Mouse (Mus musculus): ENCODE measurements at regions not wholly inside any gene's neighbourhood (a gene's known extent, or its start where the extent isn't known, plus 50 kb on each side); places are given as distances from the start of the nearest gene placed in this dataset.

GRCm38 (mm10) chr3:140952111-140952800, 259.9 kb downstream of the Pdha2 start:
- Histone ChIP-seq H3K9ac (no peak overlapping the region), H3K4me3 (no peak overlapping the region), H3K36me3 (no peaks in the 10 kb centered on the region), H3K27ac (replicated peaks) (no peak overlapping the region), H3K4me2 (no peak overlapping the region), H3K4me1 (replicated peaks) (no peaks in the 10 kb centered on the region), H3K9me3 (no peaks in the 10 kb centered on the region), H3K27me3 (no peaks in the 10 kb centered on the region)
- no peak for ATAC-seq (ENCODE audit: low read depth)
- WGBS, result 90% methylated on average over 3 of the region's 3 CpGs

- H3K4me2 ChIP-seq, result no peak overlapping the region
- H3K4me1 ChIP-seq (replicated peaks), result no peaks in the 10 kb centered on the region
- WGBS, result 81% methylated on average over 2 of the region's 2 CpGs
- no peaks in the 10 kb centered on the region for H3K36me3 ChIP-seq
- H3K27ac ChIP-seq (replicated peaks), result no peak overlapping the region
- H3K4me3 ChIP-seq, result no peak overlapping the region
- H3K9ac ChIP-seq, result no peak overlapping the region
- no peaks in the 10 kb centered on the region for H3K27me3 ChIP-seq
- H3K9me3 ChIP-seq, result no peaks in the 10 kb centered on the region
- ATAC-seq (ENCODE audit: low read depth), result no peak
Measured at GRCm38 (mm10) chr3:140951024-140951423, 261.1 kb downstream of the Pdha2 start.

- Histone ChIP-seq H3K9me3 (no peaks in the 10 kb centered on the region), H3K36me3 (no peaks in the 10 kb centered on the region), H3K4me2 (no peak overlapping the region), H3K27me3 (no peaks in the 10 kb centered on the region), H3K4me3 (no peak overlapping the region), H3K9ac (no peak overlapping the region), H3K4me1 (replicated peaks) (no peaks in the 10 kb centered on the region), H3K27ac (replicated peaks) (no peak overlapping the region)
- no peak for ATAC-seq (ENCODE audit: low read depth)
- WGBS, result 70% methylated on average over 4 of the region's 4 CpGs
Measured at GRCm38 (mm10) chr3:140949880-140950662, 262.1 kb downstream of the Pdha2 start.

- no peaks in the 10 kb centered on the region for H3K27me3 ChIP-seq
- H3K4me3 ChIP-seq, result no peak overlapping the region
- H3K27ac ChIP-seq (replicated peaks), result no peak overlapping the region
- H3K4me1 ChIP-seq (replicated peaks), result no peaks in the 10 kb centered on the region
- H3K36me3 ChIP-seq, result no peaks in the 10 kb centered on the region
- H3K9ac ChIP-seq, result no peak overlapping the region
- H3K9me3 ChIP-seq, result no peaks in the 10 kb centered on the region
- ATAC-seq (ENCODE audit: low read depth), result no peak
- WGBS, result 89% methylated on average over 1 of the region's 1 CpGs
- H3K4me2 ChIP-seq, result no peak overlapping the region
Measured at GRCm38 (mm10) chr3:140942450-140942849, 269.7 kb downstream of the Pdha2 start.

- WGBS, result 74% methylated on average over 7 of the region's 7 CpGs
- no peak for ATAC-seq (ENCODE audit: low read depth)
Measured at GRCm38 (mm10) chr3:140941898-140942297, 270.3 kb downstream of the Pdha2 start.

GRCm38 (mm10) chr3:140941316-140941715, 270.8 kb downstream of the Pdha2 start:
- H3K4me2 ChIP-seq, result no peak overlapping the region
- H3K36me3 ChIP-seq, result no peaks in the 10 kb centered on the region
- no peak overlapping the region for H3K27ac ChIP-seq (replicated peaks)
- ATAC-seq (ENCODE audit: low read depth), result no peak
- WGBS, result 88% methylated on average over 6 of the region's 6 CpGs
- no peak overlapping the region for H3K4me3 ChIP-seq
- no peaks in the 10 kb centered on the region for H3K27me3 ChIP-seq
- no peaks in the 10 kb centered on the region for H3K4me1 ChIP-seq (replicated peaks)
- no peaks in the 10 kb centered on the region for H3K9me3 ChIP-seq
- no peak overlapping the region for H3K9ac ChIP-seq

More at GRCm38 (mm10) chr3:140941898-140942297, 270.3 kb downstream of the Pdha2 start:
- Histone ChIP-seq H3K4me1 (replicated peaks) (no peaks in the 10 kb centered on the region), H3K27ac (replicated peaks) (no peak overlapping the region), H3K4me3 (no peak overlapping the region), H3K27me3 (no peaks in the 10 kb centered on the region), H3K9ac (no peak overlapping the region), H3K36me3 (no peaks in the 10 kb centered on the region), H3K4me2 (no peak overlapping the region), H3K9me3 (no peaks in the 10 kb centered on the region)

GRCm38 (mm10) chr3:140933156-140933555, 279.0 kb downstream of the Pdha2 start:
- Histone ChIP-seq H3K36me3 (no peaks in the 10 kb centered on the region), H3K4me2 (no peak overlapping the region), H3K9ac (no peak overlapping the region), H3K4me1 (replicated peaks) (no peaks in the 10 kb centered on the region), H3K27me3 (no peaks in the 10 kb centered on the region), H3K9me3 (no peaks in the 10 kb centered on the region), H3K27ac (replicated peaks) (no peak overlapping the region), H3K4me3 (no peak overlapping the region)
- WGBS, result 36% methylated on average over 1 of the region's 1 CpGs
- no peak for ATAC-seq (ENCODE audit: low read depth)

- H3K4me1 ChIP-seq (replicated peaks), result no peaks in the 10 kb centered on the region
- H3K9ac ChIP-seq, result no peak overlapping the region
- no peaks in the 10 kb centered on the region for H3K27me3 ChIP-seq
- H3K27ac ChIP-seq (replicated peaks), result no peak overlapping the region
- no peaks in the 10 kb centered on the region for H3K36me3 ChIP-seq
- 81% methylated on average over 5 of the region's 5 CpGs for whole genome bisulfite sequencing
- H3K4me3 ChIP-seq, result no peak overlapping the region
- no peak for ATAC-seq (ENCODE audit: low read depth)
- H3K4me2 ChIP-seq, result no peak overlapping the region
- H3K9me3 ChIP-seq, result no peaks in the 10 kb centered on the region
Measured at GRCm38 (mm10) chr3:140926689-140927088, 285.5 kb downstream of the Pdha2 start.

GRCm38 (mm10) chr3:140876201-140876895, 335.8 kb downstream of the Pdha2 start:
- Histone ChIP-seq H3K4me3 (no peak overlapping the region), H3K9ac (no peak overlapping the region), H3K4me1 (replicated peaks) (no peaks in the 10 kb centered on the region), H3K4me2 (no peak overlapping the region), H3K36me3 (no peaks in the 10 kb centered on the region), H3K9me3 (no peaks in the 10 kb centered on the region), H3K27me3 (no peaks in the 10 kb centered on the region), H3K27ac (replicated peaks) (no peak overlapping the region)
- 92% methylated on average over 4 of the region's 4 CpGs for WGBS
- ATAC-seq (ENCODE audit: low read depth), result no peak

- ATAC-seq (ENCODE audit: low read depth), result no peak
- WGBS, result 82% methylated on average over 4 of the region's 4 CpGs
- no peaks in the 10 kb centered on the region for H3K36me3 ChIP-seq
Measured at GRCm38 (mm10) chr3:140875500-140876200, 336.5 kb downstream of the Pdha2 start.

GRCm38 (mm10) chr3:140874070-140874895, 337.9 kb downstream of the Pdha2 start:
- Histone ChIP-seq H3K4me1 (replicated peaks) (no peaks in the 10 kb centered on the region), H3K36me3 (no peaks in the 10 kb centered on the region), H3K4me3 (no peak overlapping the region), H3K9ac (no peak overlapping the region), H3K4me2 (no peak overlapping the region), H3K27me3 (no peaks in the 10 kb centered on the region), H3K9me3 (no peaks in the 10 kb centered on the region), H3K27ac (replicated peaks) (no peak overlapping the region)
- 84% methylated on average over 9 of the region's 9 CpGs for WGBS
- ATAC-seq (ENCODE audit: low read depth), result no peak

More at GRCm38 (mm10) chr3:140875500-140876200, 336.5 kb downstream of the Pdha2 start:
- Histone ChIP-seq H3K4me2 (no peak overlapping the region), H3K4me1 (replicated peaks) (no peaks in the 10 kb centered on the region), H3K9me3 (no peaks in the 10 kb centered on the region), H3K9ac (no peak overlapping the region), H3K4me3 (no peak overlapping the region), H3K27ac (replicated peaks) (no peak overlapping the region), H3K27me3 (no peaks in the 10 kb centered on the region)
